Mouse (Mus musculus): ENCODE measurements at regions not wholly inside any gene's neighbourhood (a gene's known extent, or its start where the extent isn't known, plus 50 kb on each side); places are given as distances from the start of the nearest gene placed in this dataset.
A peak's percentile ranks its signal among the peaks of the same experiment; 100 is the strongest.

DNA sequence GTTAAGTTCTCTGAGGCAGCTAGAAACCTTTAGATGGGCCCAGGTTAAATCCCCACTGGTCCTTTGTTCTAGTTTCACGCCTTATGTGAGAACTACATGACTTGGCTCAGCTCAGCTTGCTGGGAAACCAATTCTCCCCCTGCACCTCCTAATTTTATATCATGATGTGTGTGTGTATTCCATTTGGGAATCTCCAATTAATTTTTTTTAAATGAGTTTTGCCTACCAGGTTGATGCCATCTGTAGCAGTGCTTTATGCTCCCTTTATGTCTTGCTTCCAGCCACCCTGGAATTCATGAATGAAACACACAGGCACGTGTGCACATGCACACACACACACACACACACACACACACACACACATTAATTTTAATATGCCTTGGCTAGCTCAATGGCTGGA, 180.0 kb upstream of the Gli3 start:
- no peak for DNase-seq (ENCODE audit: low spot score)

DNA sequence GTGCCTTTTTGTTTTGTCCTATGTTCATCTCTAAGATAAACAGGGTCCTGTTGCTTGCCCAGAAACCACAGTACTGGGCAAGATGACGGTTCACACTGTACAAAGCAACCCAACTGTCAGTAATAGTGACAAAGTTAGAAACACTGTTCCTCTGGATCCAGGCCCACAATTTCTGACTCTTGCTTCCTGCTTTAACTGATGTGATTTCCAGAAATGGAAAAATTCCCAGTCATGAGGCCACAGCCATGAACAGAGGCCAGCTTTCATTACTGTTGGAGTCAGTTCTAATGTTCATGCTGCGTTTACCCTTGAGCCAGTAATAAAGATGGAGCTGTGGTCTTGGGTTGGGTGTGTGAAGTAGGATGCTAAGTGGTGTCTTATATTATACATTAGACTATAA, 164.6 kb upstream of the Gli3 start:
- no peak for DNase-seq (ENCODE audit: low spot score)

DNA sequence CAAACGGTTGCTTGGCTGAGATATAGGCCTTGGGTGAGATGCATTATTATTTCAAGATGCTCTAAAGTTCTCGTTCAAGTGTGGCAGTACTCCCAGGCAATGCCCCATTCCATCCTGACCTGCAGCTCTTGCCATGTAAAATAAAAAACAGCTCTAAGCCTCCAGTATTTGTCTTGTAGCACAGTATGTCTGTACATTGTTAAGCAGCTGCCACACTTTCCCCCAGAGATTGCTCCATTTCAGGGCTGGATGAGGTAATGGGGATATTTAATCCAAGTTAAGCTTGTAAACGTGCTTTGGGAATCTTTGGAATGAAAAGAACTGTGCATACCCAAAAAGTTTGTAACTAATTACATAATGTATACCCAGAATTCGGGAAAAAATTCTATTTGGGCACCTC, 137.6 kb upstream of the Gli3 start:
- DNase-seq (ENCODE audit: low spot score), result no peak

DNA sequence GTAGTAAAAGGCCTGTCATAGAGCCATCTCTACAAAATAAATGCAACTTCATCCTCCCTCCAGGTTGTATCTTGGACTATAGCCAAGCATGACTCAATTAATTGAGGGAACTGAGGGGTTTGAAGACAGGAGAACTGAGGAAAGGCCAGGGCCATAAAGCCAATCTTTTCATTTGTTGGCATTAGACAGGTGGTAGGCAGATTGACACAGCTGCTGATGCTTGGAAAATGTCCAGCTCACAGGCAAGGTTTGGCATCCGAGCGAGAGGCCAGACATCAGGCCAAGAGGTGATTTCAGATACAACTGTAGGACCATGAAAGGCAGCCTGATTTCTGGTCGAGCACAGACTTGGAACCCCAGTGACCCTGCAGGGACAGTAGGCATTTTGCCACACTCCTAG, 136.9 kb upstream of the Gli3 start:
- DNase-seq (ENCODE audit: low spot score), result no peak

DNA sequence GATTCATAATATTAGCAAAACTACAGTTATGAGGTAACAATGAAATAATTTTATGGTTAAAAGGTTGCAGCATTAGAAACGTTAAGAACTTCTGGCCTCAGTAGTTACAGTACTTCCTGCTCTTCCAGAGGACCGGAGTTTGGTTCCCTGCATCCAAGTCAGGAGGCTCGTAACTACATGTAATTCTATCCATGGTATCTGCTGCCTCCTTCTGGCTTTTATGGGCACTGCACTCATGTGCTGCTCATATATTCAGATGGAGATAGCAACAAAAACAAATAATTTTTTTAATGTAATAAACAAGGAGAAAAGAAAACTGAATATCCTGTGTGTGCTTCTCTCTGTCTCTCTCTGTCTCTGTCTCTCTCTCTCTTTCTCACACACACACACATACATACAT, 133.5 kb upstream of the Gli3 start:
- no peak for DNase-seq (ENCODE audit: low spot score)

DNA sequence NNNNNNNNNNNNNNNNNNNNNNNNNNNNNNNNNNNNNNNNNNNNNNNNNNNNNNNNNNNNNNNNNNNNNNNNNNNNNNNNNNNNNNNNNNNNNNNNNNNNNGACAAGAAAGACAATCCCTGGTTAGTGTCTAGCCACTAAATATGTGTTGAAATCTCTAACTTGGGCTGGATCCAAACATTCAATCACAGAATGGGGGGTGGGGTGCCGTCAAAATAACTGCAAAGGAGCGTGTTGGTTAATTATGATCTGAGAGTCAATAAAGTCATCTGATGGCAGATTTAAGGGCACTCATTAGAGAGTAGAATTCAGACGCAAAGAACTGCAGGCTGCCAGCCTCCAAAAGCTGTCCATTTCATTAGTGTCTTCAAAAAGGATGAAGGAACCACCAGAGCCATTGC, 119.6 kb upstream of the Gli3 start:
- peak; percentile 17 for DNase-seq (ENCODE audit: low spot score)

DNA sequence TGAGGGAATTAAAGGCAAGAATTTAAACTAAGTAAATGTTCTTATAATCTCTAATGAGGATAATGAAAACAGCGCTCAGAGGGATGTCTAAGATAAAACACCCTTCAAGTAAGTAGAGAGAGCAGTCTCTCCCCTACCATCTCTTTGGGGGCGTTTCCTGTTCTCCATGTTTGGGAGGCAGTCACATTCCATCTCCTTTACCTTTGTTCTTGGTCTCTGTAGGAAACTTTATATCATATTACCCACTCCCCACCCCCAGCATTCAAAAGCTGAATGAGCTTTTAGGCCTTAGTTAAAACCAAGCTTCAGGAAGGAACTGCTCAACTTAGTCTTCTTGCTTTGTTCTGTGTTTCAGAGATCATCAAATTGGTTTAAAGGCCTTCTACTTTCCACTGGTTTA, 116.2 kb upstream of the Gli3 start:
- peak; percentile 8 for DNase-seq (ENCODE audit: low spot score)

DNA sequence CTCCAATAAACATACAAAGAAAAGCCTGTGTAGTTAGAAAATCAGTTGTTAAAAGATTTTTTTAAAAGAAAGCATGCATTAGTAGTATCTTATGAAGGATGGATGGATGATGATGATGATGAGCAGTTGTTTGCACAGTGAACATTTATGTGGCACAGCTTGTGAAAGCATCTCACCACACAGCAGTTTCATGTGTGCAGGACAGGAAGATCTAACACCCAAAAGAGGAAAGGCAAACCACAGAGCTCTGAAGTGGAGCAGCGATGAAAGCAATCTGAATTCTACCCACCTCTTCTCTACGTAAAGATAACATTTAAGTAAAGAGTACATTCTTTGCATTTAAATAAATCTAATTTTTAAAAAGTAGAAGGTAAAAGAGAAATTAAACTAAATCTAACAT, 96.6 kb upstream of the Gli3 start:
- no peak for DNase-seq (ENCODE audit: low spot score)

DNA sequence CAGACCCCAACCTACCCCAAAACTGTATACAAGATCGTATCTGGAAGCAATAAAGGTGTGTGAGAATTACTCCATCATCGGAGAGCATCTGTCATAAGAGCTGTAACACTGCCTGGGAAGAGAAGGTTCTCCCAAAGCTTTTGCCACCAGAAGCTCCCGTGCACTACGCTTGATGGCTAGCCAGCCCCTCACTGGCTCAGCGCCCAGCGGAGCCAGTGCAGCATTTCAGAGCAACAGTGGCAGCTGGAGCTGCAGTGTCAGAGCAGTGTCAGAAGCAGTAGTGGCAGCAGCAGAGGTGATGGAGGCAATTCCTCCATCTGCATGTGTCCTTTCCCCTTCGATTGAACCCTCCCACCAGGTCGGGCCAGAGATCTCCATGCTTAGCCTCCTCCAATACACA, 83.0 kb upstream of the Gli3 start:
- no peak for DNase-seq (ENCODE audit: low spot score)

DNA sequence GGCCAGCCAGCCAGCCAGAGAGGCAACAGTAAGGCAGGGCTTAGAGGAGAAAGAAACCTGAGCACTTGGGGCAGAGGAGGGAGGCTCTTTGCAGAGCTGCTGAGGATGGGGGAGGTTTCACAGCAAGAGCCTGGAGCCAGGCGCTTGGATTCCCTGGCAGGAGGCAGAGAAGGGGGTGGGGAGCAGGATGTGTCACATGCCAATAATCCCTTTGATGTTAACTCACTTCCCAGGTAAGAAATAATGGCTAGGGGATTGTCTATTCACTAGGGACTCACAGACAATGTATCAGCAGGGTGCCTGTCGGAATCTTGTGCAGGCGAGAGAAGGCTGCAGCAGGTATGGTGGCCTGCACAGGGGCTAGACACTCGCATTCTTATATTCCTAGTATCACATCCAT, 67.8 kb upstream of the Gli3 start:
- DNase-seq (ENCODE audit: low spot score), result peak; percentile 66

DNA sequence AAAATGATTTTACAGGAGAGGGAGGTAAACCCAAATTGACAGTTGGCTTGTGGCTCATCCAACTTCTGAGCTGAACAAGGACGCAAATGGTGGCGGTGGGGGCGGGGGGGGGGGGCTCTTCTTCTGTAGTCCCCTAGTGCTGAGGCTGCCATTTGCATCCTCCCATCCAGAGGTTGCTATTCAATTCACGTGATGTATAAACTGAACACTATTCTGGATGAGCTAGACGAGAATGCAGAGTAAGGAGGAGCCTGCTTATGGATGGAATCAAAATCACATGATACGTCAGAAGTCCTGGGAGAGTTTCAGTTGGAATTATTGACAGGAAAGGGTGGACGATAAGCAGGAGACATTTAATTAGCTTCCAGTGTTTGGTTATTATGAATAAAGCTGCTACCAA, 67.3 kb upstream of the Gli3 start:
- DNase-seq (ENCODE audit: low spot score), result no peak

DNA sequence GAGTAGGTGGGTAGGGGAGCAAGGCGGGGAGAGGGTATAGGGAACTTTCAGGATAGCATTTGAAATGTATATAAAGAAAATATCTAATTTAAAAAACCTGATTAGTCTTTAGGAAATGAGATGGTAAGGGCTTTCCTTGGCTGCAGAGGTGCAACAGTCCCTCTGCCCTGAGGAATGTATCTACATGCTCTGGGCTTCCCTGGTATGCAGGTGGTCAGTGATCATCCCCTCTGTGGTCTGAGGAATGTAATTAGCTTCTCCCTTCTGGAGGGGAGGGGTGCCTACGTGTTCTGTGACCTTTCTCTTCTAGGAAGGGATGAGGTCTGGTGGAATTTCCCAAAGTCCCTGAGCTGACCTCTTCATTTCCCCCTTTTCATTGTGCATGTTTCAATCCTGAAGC, 64.4 kb upstream of the Gli3 start:
- no peak for DNase-seq (ENCODE audit: low spot score)
